Mouse (Mus musculus) heart, adult 2 months (tissue): ENCODE data around the gene Gm45062.

Experiments
- CTCF ChIP-seq: fragments of 200-600 bp; IDR thresholded peaks from 2 replicates; pipeline ENCODE4 v1.8.1; 2022; ENCODE audit warnings: antibody characterized with exemption, mild to moderate bottlenecking, moderate library complexity
- EP300 ChIP-seq: fragments of 200-500 bp; IDR thresholded peaks from 2 replicates; pipeline ENCODE4 v1.6.1; 2011; ENCODE audit warnings: low read depth, low read length, control low read depth; ENCODE audit not compliant: insufficient read depth
- POLR2A ChIP-seq: fragments of 200-500 bp; IDR thresholded peaks from 2 replicates; pipeline ENCODE4 v1.6.1; 2011; ENCODE audit warnings: mild to moderate bottlenecking, low read depth, low read length, control low read depth; ENCODE audit not compliant: insufficient read depth

GRCm38 (mm10) chr6:8630531-8630930 lies 371.3 kb downstream of the Gm45062 start:
- no peak for TF ChIP-seq CTCF
- no peak for TF ChIP-seq POLR2A
- TF ChIP-seq EP300 = no peak
